Mouse (Mus musculus) liver, postnatal 0 days (tissue): ENCODE measurements around the gene Grid2.

Experiments
- CTCF ChIP-seq: sonication (generic); IDR thresholded peaks from 2 replicates; pipeline ENCODE4 v1.5.1; 2016; ENCODE audit warnings: antibody characterized with exemption, low read depth
- EP300 ChIP-seq: IDR thresholded peaks from 2 replicates; pipeline ENCODE4 v1.6.1; 2016; ENCODE audit warnings: antibody characterized with exemption, low read depth, mild to moderate bottlenecking

DNA sequence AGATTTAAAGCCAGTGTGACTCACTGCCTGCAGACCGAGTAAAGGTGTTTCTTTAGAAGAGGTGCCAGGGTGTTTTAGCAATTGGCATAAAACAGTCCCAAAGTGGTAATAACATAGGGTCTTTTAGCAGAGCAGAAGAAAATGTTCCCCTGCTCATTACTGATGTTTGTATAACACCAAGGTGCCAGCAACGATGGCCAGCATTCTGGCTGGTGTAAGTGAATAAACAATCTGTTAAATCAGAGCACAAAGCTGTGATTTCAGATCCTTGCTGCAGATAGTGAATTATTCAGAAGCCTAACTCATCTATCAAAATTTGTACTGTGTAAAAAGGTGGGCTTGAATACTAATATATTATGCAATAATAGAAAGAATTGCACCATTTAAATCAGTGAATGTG lies 353.9 kb downstream of the Grid2 start:
- no peak for TF ChIP-seq EP300
- TF ChIP-seq CTCF = no peak
